Mouse (Mus musculus) CH12.LX (cell line): ENCODE measurements at regions not wholly inside any gene's neighbourhood (a gene's known extent, or its start where the extent isn't known, plus 50 kb on each side); places are given as distances from the start of the nearest gene placed in this dataset.

ENCODE experiments used
- DNase-seq: peaks from one replicate; pipeline ENCODE4 v3.0.0-alpha.2; 2013; ENCODE audit errors: extremely low read depth
- H3K27ac ChIP-seq: 2 replicates; pipeline ENCODE4 v1.5.1; 2012; ENCODE audit warnings: low read depth, mild to moderate bottlenecking, control low read depth, moderate library complexity; ENCODE audit not compliant: insufficient read depth
- H3K27me3 ChIP-seq: replicated peaks from 2 replicates; pipeline ENCODE3; 2012; ENCODE audit warnings: inconsistent platforms
- H3K36me3 ChIP-seq, 2 experiments: replicated peaks in 1 of 2; 2 replicates each; pipeline versions ENCODE3 to v1.6.1; 2012; ENCODE audit warnings: inconsistent platforms in 1 of 2, low read length in 1 of 2, mild to moderate bottlenecking in 1 of 2, mixed read lengths in 1 of 2, moderate library complexity in 1 of 2; ENCODE audit not compliant: control insufficient read depth in 1 of 2, insufficient read depth in 1 of 2
- H3K4me1 ChIP-seq, 2 experiments: 2 replicates each; pipeline ENCODE4 v1.6.1; 2012; ENCODE audit warnings: inconsistent platforms in 1 of 2, moderate library complexity in 1 of 2; ENCODE audit not compliant: insufficient read depth in 2 of 2, control insufficient read depth in 1 of 2
- H3K4me2 ChIP-seq: 2 replicates; pipeline ENCODE4 v1.6.1; 2012; ENCODE audit warnings: low read depth, mild to moderate bottlenecking, control low read depth; ENCODE audit not compliant: poor library complexity, insufficient read depth, severe bottlenecking
- H3K4me3 ChIP-seq, 3 experiments: fragments of 150-350 bp in 1 of 3; sonication (generic) in 1 of 3; replicated peaks in 1 of 3; 2 replicates each; pipeline versions ENCODE3 to v1.5.1; 2011 to 2012; ENCODE audit warnings: low read depth in 2 of 3, low read length in 2 of 3, mild to moderate bottlenecking in 2 of 3, moderate library complexity in 2 of 3, control low read depth in 1 of 3, improper control_type of control experiment in 1 of 3, inconsistent platforms in 1 of 3, mixed read lengths in 1 of 3; ENCODE audit not compliant: poor library complexity in 1 of 3
- H3K79me2 ChIP-seq: replicated peaks from 2 replicates; pipeline ENCODE4 v1.6.1; 2012; ENCODE audit warnings: mild to moderate bottlenecking, moderate library complexity; ENCODE audit not compliant: control insufficient read depth, poor library complexity, insufficient read depth, severe bottlenecking; ENCODE audit errors: extremely low read depth
- H3K9ac ChIP-seq: 2 replicates; pipeline ENCODE4 v1.6.1; 2012; ENCODE audit warnings: low read depth, mild to moderate bottlenecking, control low read depth, moderate library complexity; ENCODE audit not compliant: insufficient read depth
- H3K9me3 ChIP-seq: replicated peaks from 2 replicates; pipeline ENCODE3; 2012; ENCODE audit warnings: low read length, inconsistent platforms, mixed read lengths
- BHLHE40 ChIP-seq: IDR thresholded peaks from 2 replicates; pipeline ENCODE4 v1.6.1; 2011; ENCODE audit warnings: mild to moderate bottlenecking, low read depth, low read length, improper control_type of control experiment
- CHD1 ChIP-seq: IDR thresholded peaks from 2 replicates; pipeline ENCODE4 v1.6.1; 2012; ENCODE audit warnings: low read depth, low read length, improper control_type of control experiment, inconsistent platforms
- CHD2 ChIP-seq: IDR thresholded peaks from 2 replicates; pipeline ENCODE4 v1.6.1; 2011; ENCODE audit warnings: low read length, improper control_type of control experiment
- ELF1 ChIP-seq: IDR thresholded peaks from 2 replicates; pipeline ENCODE4 v1.6.1; 2014; ENCODE audit warnings: low read depth, mild to moderate bottlenecking, inconsistent platforms, low read length, improper control_type of control experiment
- EP300 ChIP-seq: IDR thresholded peaks from 2 replicates; pipeline ENCODE4 v1.6.1; 2011; ENCODE audit warnings: low read length, improper control_type of control experiment
- GABPA ChIP-seq: IDR thresholded peaks from 2 replicates; pipeline ENCODE4 v1.6.1; 2012; ENCODE audit warnings: low read depth, low read length, improper control_type of control experiment, inconsistent platforms; ENCODE audit not compliant: insufficient replicate concordance
- HCFC1 ChIP-seq: IDR thresholded peaks from 2 replicates; pipeline ENCODE4 v1.6.1; 2012; ENCODE audit warnings: low read depth, mild to moderate bottlenecking, inconsistent platforms, low read length, improper control_type of control experiment
- JUN ChIP-seq: IDR thresholded peaks from 2 replicates; pipeline ENCODE4 v1.6.1; 2011; ENCODE audit warnings: low read depth, mild to moderate bottlenecking, low read length, improper control_type of control experiment, moderate library complexity; ENCODE audit not compliant: insufficient read depth
- JUND ChIP-seq: conservative IDR thresholded peaks from 2 replicates; pipeline ENCODE4 v1.6.1; 2011; ENCODE audit warnings: low read depth, low read length, improper control_type of control experiment
- MAX ChIP-seq: IDR thresholded peaks from 2 replicates; pipeline ENCODE4 v1.6.1; 2011; ENCODE audit warnings: low read length, improper control_type of control experiment
- MAZ ChIP-seq: IDR thresholded peaks from 2 replicates; pipeline ENCODE4 v1.6.1; 2012; ENCODE audit warnings: low read depth, mild to moderate bottlenecking, inconsistent platforms, low read length, improper control_type of control experiment, moderate library complexity
- MEF2A ChIP-seq: IDR thresholded peaks from 2 replicates; pipeline ENCODE4 v1.6.1; 2014; ENCODE audit warnings: low read depth, mild to moderate bottlenecking, inconsistent platforms, low read length, improper control_type of control experiment, borderline replicate concordance
- MXI1 ChIP-seq: IDR thresholded peaks from 2 replicates; pipeline ENCODE4 v1.6.1; 2011; ENCODE audit warnings: mild to moderate bottlenecking, low read depth, low read length, improper control_type of control experiment
- MYC ChIP-seq: IDR thresholded peaks from 2 replicates; pipeline ENCODE4 v1.6.1; 2011; ENCODE audit warnings: low read depth, mild to moderate bottlenecking, improper control_type of control experiment, low read length
- NELFE ChIP-seq: IDR thresholded peaks from 2 replicates; pipeline ENCODE4 v1.6.1; 2011; ENCODE audit warnings: low read depth, low read length, improper control_type of control experiment
- PAX5 ChIP-seq: IDR thresholded peaks from 2 replicates; pipeline ENCODE4 v1.6.1; 2012; ENCODE audit warnings: low read length, inconsistent platforms, mixed read lengths
- POLR2A ChIP-seq: IDR thresholded peaks from 2 replicates; pipeline ENCODE4 v1.6.1; 2011; ENCODE audit warnings: low read depth, mild to moderate bottlenecking, improper control_type of control experiment, low read length
- RAD21 ChIP-seq: IDR thresholded peaks from 2 replicates; pipeline ENCODE4 v1.6.1; 2011; ENCODE audit warnings: low read depth, mild to moderate bottlenecking, low read length, improper control_type of control experiment, moderate library complexity
- RCOR1 ChIP-seq: conservative IDR thresholded peaks from 2 replicates; pipeline ENCODE4 v1.6.1; 2012; ENCODE audit warnings: low read depth, mild to moderate bottlenecking, inconsistent platforms, low read length, improper control_type of control experiment
- SIN3A ChIP-seq: IDR thresholded peaks from 2 replicates; pipeline ENCODE4 v1.6.1; 2012; ENCODE audit warnings: low read length, improper control_type of control experiment, inconsistent platforms
- SMC3 ChIP-seq: IDR thresholded peaks from 2 replicates; pipeline ENCODE4 v1.6.1; 2011; ENCODE audit warnings: low read depth, low read length, improper control_type of control experiment
- TBP ChIP-seq: conservative IDR thresholded peaks from 2 replicates; pipeline ENCODE4 v1.6.1; 2011; ENCODE audit warnings: low read depth, low read length, improper control_type of control experiment
- TCF12 ChIP-seq: IDR thresholded peaks from 2 replicates; pipeline ENCODE4 v1.6.1; 2014; ENCODE audit warnings: low read depth, mild to moderate bottlenecking, inconsistent platforms, low read length, improper control_type of control experiment
- UBTF ChIP-seq: IDR thresholded peaks from 2 replicates; pipeline ENCODE4 v1.6.1; 2012; ENCODE audit warnings: low read depth, mild to moderate bottlenecking, inconsistent platforms, low read length, improper control_type of control experiment, moderate library complexity
- USF1 ChIP-seq: IDR thresholded peaks from 2 replicates; pipeline ENCODE4 v1.6.1; 2014; ENCODE audit warnings: low read depth, mild to moderate bottlenecking, inconsistent platforms, low read length, improper control_type of control experiment
- USF2 ChIP-seq: conservative IDR thresholded peaks from 2 replicates; pipeline ENCODE4 v1.6.1; 2011; ENCODE audit warnings: low read depth, low read length, improper control_type of control experiment
- ZC3H11A ChIP-seq: IDR thresholded peaks from 2 replicates; pipeline ENCODE4 v1.6.1; 2012; ENCODE audit warnings: low read depth, mild to moderate bottlenecking, inconsistent platforms, low read length, improper control_type of control experiment
- ZKSCAN1 ChIP-seq: IDR thresholded peaks from 2 replicates; pipeline ENCODE4 v1.6.1; 2012; ENCODE audit warnings: low read depth, inconsistent platforms, low read length, improper control_type of control experiment, borderline replicate concordance
- ZMIZ1 ChIP-seq: IDR thresholded peaks from 2 replicates; pipeline ENCODE4 v1.6.1; 2012; ENCODE audit warnings: low read depth, mild to moderate bottlenecking, inconsistent platforms, low read length, improper control_type of control experiment
- ZNF384 ChIP-seq: IDR thresholded peaks from 2 replicates; pipeline ENCODE4 v1.6.1; 2012; ENCODE audit warnings: low read depth, low read length, improper control_type of control experiment, inconsistent platforms
- dilution Hi-C: fragments of 300-500 bp; cut with MboI; formaldehyde crosslinking; loops from 2 replicates; pipeline ENCODE4 v1.14.3; 2020; ENCODE audit warnings: low sequenced_read_pairs; ENCODE audit not compliant: extremely low pct_unique_long_range_greater_than_20kb, extremely low pct_ligation_motif_present
- in situ Hi-C: fragments of 300-500 bp; cut with MboI; formaldehyde crosslinking; loops from 3 replicates; pipeline ENCODE4 v1.14.3; 2019; ENCODE audit warnings: low sequenced_read_pairs, low pct_ligation_motif_present, low pct_unique_long_range_greater_than_20kb, mixed read lengths

DNA sequence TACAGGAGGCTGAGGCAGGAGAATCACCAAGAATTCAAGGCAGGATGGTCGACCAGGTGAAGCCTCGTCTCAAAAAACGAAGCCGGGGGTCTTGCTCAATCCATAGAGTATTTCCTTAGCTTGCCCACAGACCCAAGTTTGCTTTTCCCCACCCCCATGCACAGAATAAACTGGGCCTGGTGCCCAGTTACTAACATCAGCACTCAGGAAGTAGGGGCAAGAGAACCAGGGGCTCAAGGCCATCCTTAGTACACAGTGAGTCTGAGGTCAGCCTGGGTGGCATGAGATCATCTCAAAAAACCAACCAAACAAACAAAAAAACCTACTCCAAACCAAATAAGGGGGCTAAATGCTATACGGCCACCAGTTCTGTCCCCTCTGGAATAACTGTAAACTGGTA is 58.4 kb upstream of the Ier3 start:
- Histone ChIP-seq H3K36me3 (no peaks in the 10 kb centered on the region), H3K4me1 (peaks cover 6 to 32% of the 10 kb centered on the region in 2 experiments; a peak in 3 of 4 replicates), H3K79me2 (no peaks in the 10 kb centered on the region), H3K4me2 (no peak overlapping the region), H3K9ac (no peak overlapping the region), H3K27ac (no peak overlapping the region), H3K27me3 (no peaks in the 10 kb centered on the region), H3K4me3 (no peak overlapping the region), H3K9me3 (peaks cover 6% of the 10 kb centered on the region)
- TF ChIP-seq SMC3 (no peak), CHD2 (no peak), RCOR1 (no peak), TBP (no peak), HCFC1 (no peak), MXI1 (no peak), NELFE (no peak), USF1 (no peak), PAX5 (no peak), POLR2A (no peak), GABPA (no peak), USF2 (no peak), MAZ (no peak), JUND (no peak), BHLHE40 (no peak), RAD21 (no peak), ZNF384 (no peak)
- in situ Hi-C loops: no loop called here
- dilution Hi-C loops: no loop called here
- DNase-seq: no peak

DNA sequence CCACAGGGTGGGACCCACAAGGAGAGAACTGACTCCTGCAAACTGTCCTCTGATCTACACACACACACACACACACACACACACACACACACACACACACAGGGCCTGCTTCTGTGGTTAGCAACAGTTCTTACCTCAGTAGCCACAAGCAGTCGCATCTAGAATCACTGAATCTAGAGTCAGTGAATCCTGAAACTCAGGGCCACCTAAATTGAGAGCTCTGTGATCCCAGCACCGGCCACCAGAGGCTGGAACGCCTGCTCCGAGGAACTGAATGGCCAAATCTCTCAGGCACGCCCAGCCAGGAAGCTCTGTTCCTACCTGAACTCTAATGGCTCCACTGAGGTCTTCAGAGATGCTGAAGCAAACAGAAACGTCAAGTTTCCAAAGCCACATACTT is 57.6 kb upstream of the Ier3 start:
- in situ Hi-C loops: no loop called here
- no peaks in the 10 kb centered on the region for H3K36me3 ChIP-seq
- TF ChIP-seq JUND: no peak
- no peak for TF ChIP-seq MYC
- no peak for TF ChIP-seq RCOR1
- TF ChIP-seq PAX5: no peak
- TF ChIP-seq EP300: peak; percentile 44; the same call in 1 of the 2 replicates
- no peak for TF ChIP-seq ZKSCAN1
- TF ChIP-seq MXI1: no peak
- no peak for TF ChIP-seq CHD1
- TF ChIP-seq RAD21: peak; percentile 37
- peak; percentile 87 for TF ChIP-seq ELF1
- no peak for TF ChIP-seq USF2
- no peak for TF ChIP-seq POLR2A
- 0 out of 2 replicates have a peak, but pooled peaks have one; percentile 32 for TF ChIP-seq TCF12
- TF ChIP-seq JUN: no peak
- no peak for TF ChIP-seq ZMIZ1
- no peak for TF ChIP-seq TBP
- TF ChIP-seq GABPA: no peak
- no peak for TF ChIP-seq UBTF
- TF ChIP-seq MEF2A: peak; percentile 62; the same call in 1 of the 2 replicates
- TF ChIP-seq CHD2: no peak
- TF ChIP-seq USF1: no peak
- no peak for TF ChIP-seq SIN3A
- peak; percentile 53 for TF ChIP-seq HCFC1
- peak; percentile 47 for TF ChIP-seq BHLHE40
- TF ChIP-seq MAX: peak; percentile 19; the same call in 1 of the 2 replicates
- TF ChIP-seq NELFE: no peak
- no peak for TF ChIP-seq ZC3H11A
- TF ChIP-seq SMC3: peak; percentile 49

More for the DNA sequence above, 57.6 kb upstream of the Ier3 start:
- peaks cover 6% of the 10 kb centered on the region for H3K9me3 ChIP-seq
- dilution Hi-C loops: no loop called here
- H3K4me3 ChIP-seq: peak overlapping the region in 1 of 3 experiments; percentile 36
- H3K27ac ChIP-seq: no peak overlapping the region
- H3K27me3 ChIP-seq: no peaks in the 10 kb centered on the region
- H3K4me2 ChIP-seq: peak overlapping the region; percentile 37; the same call in 1 of the 2 replicates
- no peak overlapping the region for H3K9ac ChIP-seq
- DNase-seq: peak; percentile 86
- peaks cover 6 to 35% of the 10 kb centered on the region in 2 experiments; a peak in 3 of 4 replicates for H3K4me1 ChIP-seq
- H3K79me2 ChIP-seq: no peaks in the 10 kb centered on the region
